Mouse (Mus musculus) kidney, postnatal 14 days (tissue): ENCODE data around the gene Gh.

Experiments used
- DNase-seq: peaks from one replicate; pipeline ENCODE4 v3.0.0; 2022; ENCODE audit warnings: mixed read lengths

The Gh gene

DNA sequence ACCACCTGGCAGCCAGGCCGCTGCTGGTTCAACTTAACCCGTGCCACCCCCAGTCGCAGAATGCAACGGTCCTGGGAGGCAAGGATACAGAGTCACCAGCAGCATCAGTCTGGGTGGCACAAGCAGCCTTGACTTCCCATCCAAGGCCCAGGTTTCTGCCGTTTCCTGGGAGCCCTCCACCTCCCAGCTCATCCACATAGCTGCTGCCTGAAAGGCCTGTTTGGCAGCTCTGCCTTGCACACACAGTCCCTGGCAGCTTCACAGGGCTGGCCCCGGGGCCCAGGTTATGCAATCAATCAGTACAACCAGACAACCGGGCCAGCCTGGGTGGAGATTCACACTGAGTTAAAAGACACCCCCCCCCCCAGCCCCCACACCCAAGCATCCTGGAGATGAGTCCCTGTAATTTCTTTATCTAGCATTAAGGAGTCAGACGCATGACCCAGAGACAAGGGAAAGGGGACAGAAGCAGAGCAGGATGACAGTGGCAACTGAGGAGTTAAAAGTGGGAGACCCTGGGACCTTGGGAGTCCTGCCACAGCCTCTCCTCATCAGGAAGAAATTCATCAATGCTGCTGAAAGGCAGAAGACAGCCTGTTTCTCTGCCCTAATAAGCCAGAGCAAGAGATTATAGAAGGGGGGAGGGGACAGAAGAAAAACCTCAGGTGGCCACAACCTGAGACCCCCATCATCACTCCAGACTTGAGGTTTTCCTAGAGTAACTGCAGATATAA is 33.2 kb downstream of the Gh start:
- DNase-seq, result peak; percentile 73

DNA sequence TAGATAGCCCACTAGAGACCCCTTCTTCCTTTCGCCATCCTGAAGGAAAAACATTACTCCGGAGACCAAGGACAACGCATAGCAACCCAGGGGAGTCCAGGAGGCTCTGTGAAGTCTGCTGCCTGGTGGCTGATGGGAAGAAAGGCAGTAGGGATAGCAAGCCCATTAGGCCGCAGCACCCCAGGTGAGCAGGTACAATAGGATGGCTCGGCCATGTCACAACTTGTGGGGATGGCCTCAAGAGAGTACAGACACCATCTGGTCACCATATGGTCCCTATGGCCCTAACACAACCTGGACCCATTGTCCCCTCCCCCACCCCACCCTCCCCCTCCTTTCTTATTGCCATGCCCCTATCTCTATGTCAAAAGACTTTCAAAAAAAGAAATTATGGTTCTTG is 33.8 kb downstream of the Gh start:
- DNase-seq, result no peak

DNA sequence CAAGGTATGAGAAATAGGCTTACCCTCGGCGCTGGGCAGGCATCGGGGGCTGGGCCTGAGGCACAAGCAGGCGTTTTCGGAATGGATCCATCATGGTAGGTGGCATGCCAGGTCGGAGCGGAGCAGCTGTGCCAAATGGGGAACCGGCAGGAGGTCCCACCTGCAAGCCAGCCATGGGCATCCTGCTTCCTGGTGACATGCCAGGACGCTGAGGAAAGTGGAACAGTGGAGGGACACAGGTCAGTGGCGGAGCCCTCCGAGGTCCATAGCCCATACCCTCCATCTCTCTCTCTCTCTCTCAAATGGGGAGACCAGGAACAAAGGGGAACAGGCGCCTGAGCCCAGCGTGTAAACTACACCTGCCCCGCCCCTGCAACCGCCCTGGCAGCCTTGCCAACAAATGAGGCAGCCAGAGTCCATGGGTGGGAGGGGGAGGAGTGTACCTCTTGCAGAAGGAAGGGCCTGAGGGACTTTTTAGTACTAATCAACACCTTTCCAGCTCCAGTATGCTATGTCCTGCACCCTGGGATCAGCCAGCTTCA is 34.3 kb downstream of the Gh start:
- peak; percentile 64 for DNase-seq

DNA sequence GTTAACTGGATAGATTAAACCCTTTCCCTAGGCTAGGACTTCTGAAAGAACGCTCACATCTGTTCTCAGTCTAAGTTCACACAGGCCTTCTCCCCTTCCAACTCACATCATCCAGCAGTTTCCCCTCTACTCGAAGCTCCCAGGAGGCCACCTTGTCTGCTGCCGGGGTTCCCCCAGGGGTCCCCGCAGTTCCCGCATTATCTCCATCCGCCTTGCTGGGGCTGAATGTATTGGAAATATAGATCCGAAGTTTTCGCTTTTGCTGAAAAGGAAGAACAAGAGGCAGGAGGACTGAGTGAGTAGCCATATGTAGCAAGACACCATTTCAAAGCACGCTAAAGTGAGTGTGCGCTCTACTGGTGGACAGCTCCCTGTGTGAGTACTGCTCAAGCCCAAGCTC is 35.2 kb downstream of the Gh start:
- DNase-seq, result no peak

GRCm38 (mm10) chr11:106265570-106265969 is 36.1 kb downstream of the Gh start:
- no peak for DNase-seq

DNA sequence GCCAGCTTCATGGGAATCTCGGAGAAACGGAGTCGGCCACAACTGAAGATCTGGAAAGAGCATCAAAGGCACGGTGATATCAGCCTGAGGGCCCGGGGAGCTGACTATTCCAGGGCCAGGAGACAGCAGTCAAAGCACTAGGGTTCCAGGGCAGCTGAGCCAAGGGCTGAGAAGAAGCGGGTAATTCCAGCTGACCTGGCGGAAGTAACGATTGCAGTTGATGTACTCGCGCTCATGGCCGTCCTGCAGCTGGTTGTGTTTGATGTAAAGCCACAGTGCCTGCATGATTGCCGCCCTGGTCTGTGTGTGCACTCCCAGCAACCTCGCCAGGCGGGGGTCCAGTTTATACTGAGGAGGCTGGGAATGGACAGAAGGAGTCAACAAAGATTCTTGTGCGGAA is 36.7 kb downstream of the Gh start:
- DNase-seq, result no peak

DNA sequence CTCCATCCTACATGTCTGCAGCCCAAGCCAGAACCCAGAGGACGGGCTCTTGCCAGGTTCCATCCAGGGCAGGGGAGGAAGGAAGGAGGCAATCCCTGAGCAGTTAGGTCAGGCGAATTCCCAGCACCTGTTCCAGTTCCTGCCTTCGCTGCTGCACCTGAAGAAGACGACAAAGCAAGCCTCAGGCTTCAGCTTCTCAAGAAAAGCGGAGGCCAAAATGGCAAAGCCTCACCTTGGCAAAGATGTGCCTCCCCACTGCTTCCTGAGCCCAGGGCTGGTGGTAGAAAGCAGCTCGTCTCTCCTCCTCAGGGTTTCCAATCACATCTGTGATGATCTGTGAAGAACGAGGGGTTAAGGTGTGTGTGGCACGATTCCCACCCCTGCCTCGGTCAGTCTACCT is 37.7 kb downstream of the Gh start:
- no peak for DNase-seq

- no peak for DNase-seq
These were observed 40.7 kb downstream of the Gh start for GRCm38 (mm10) chr11:106260826-106261450.

DNA sequence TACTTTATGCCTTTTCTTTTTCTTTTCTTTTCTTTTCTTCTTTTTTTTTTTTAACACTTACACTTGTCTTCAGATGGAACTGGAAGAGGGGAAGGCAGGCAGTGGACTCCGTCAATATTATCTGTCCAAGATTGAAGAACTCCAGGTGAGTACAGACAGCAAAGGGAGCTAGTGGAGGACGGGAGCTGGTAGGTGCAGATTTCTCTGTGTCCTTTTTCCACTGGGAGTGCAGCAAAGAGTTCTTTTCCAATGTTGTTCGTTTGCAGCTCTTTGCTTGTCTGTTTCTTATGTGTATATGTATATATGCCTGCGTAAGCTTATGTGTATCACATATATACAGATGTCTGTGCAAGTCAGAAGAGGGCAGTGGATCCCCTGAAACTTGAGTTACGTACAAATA is 44.9 kb downstream of the Gh start:
- DNase-seq, result peak; percentile 54

- DNase-seq, result peak; percentile 99
These were observed 45.8 kb downstream of the Gh start, which contains the start of the genes Ftsj3 and Psmc5 for GRCm38 (mm10) chr11:106255685-106256451. TSS of gene Ftsj3 (minus strand) at chr11:106256079. TSS of gene Psmc5 (plus strand) at chr11:106256154.

GRCm38 (mm10) chr11:106255174-106255573 is 46.5 kb downstream of the Gh start:
- no peak for DNase-seq

GRCm38 (mm10) chr11:106254767-106255166 is 46.9 kb downstream of the Gh start:
- DNase-seq, result no peak
